Mouse (Mus musculus) small intestine, adult 2 months (tissue): ENCODE measurements around the gene Scube3.

Source experiments
- CTCF ChIP-seq: fragments of 200-500 bp; IDR thresholded peaks from 2 replicates; pipeline ENCODE4 v1.5.1; 2012; ENCODE audit warnings: low read depth, mild to moderate bottlenecking, control low read depth, inconsistent platforms, low read length, moderate library complexity, mixed read lengths; ENCODE audit not compliant: insufficient replicate concordance, insufficient read length; ENCODE audit errors: extremely low read depth
- POLR2A ChIP-seq: fragments of 200-500 bp; IDR thresholded peaks from 2 replicates; pipeline ENCODE4 v1.6.1; 2012; ENCODE audit warnings: low read depth, mild to moderate bottlenecking, control low read depth, inconsistent platforms, low read length, moderate library complexity

GRCm38 (mm10) chr17:28138013-28138412 lies 3.9 kb upstream of the Scube3 start:
- no peak for TF ChIP-seq CTCF
- no peak for TF ChIP-seq POLR2A
